7 mouse cellular contexts compared by ENCODE assay signal in the genomic region with DNA sequence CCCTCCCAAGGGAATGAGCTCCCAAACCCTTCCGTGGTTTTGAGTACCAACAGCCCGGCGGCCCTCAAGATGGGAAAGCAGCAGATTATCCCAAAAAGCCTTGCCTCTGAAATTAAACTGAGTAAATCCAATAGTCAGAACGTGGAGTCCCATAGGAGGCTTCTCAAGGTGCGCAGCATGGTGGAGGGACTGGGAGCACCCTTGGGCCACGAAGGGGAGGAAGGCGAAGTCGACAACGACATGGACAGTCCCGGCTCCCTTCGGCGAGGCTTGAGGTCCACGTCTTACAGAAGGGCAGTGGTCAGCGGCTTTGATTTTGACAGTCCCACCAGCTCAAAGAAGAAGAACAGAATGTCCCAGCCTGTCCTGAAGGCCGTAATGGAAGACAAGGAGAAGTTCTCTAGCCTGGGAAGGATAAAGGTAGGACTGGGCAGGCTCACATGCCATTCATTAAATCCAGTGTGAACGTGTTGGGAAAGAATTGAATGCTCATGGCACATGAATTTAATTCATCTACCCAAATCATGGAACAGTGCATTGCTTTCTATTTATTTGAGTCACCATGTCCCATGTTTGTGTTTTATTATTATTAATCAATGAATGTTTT. TPM values are rescaled to one million over a fixed set of nuclear protein-coding genes. Genes with fewer than 3 reads are reported as not detected.
A peak's percentile ranks its signal among the peaks of the same experiment; 100 is the strongest.
DNase-seq lines count a peak whose midpoint lies in the region; ATAC-seq and TF ChIP-seq lines count a peak whose summit lies in the region.

No protein-coding gene starts in this region.

- H3K4me1 ChIP-seq in E14TG2a.4 (replicated peaks; ENCODE audit: low read depth, low read length) (peaks cover 38% of the 10 kb centered on the region), ES-E14 (ENCODE audit: control insufficient read depth in 2 of 2, insufficient read depth in 2 of 2, low read length in 2 of 2, poor library complexity in 1 of 2) (peaks cover 0 to 2% of the 10 kb centered on the region in 2 experiments; a peak in 2 of 4 replicates)
- peaks cover 9% of the 10 kb centered on the region; the same call in 1 of the 2 replicates for H3K4me1 ChIP-seq in hindbrain, embryonic 12.5 days
- peaks cover 6% of the 10 kb centered on the region; the same call in 1 of the 2 replicates for H3K4me1 ChIP-seq in lung, postnatal 0 days (ENCODE audit: insufficient read depth, low read depth, low read length)

- no peak for ATAC-seq in hindbrain, embryonic 12.5 days (ENCODE audit: low FRiP score)
- ATAC-seq in lung, postnatal 0 days = no peak
- ATAC-seq in inflammation-experienced regulatory T-cells, adult 6 months = no peak

- H3K9ac ChIP-seq in ES-E14 (ENCODE audit: insufficient read depth, low read depth, low read length, poor library complexity, severe bottlenecking) = no peak overlapping the region; the same call in 1 of the 2 replicates
- H3K9ac ChIP-seq in hindbrain, embryonic 12.5 days = peak overlapping the region; percentile 81
- peak overlapping the region; percentile 79 for H3K9ac ChIP-seq in lung, postnatal 0 days (replicated peaks; ENCODE audit: low read depth)

- TF ChIP-seq CTCF in E14TG2a.4 (conservative IDR thresholded peaks at IDR 0.05; ENCODE audit: low read length) = no peak
- TF ChIP-seq CTCF in lung, postnatal 0 days (IDR thresholded peaks at IDR 0.05) = no peak

- in situ Hi-C loops in ES-E14 (cut with MboI; ENCODE audit: low sequenced_read_pairs in 2 of 2, unreplicated experiment in 2 of 2) = no loop called here

- H3K36me3 ChIP-seq in E14TG2a.4 (ENCODE audit: insufficient read depth, low read length) (no peaks in the 10 kb centered on the region), ES-E14 (ENCODE audit: control insufficient read depth, insufficient read depth, low read length, poor library complexity, severe bottlenecking) (no peaks in the 10 kb centered on the region)
- no peaks in the 10 kb centered on the region for H3K36me3 ChIP-seq in hindbrain, embryonic 12.5 days
- peaks cover 6% of the 10 kb centered on the region; the same call in 1 of the 2 replicates for H3K36me3 ChIP-seq in lung, postnatal 0 days (ENCODE audit: insufficient read depth, low read length)

- H3K27ac ChIP-seq in ES-E14 (ENCODE audit: insufficient read depth, low read depth, low read length, poor library complexity, severe bottlenecking) = no peak overlapping the region
- H3K27ac ChIP-seq in hindbrain, embryonic 12.5 days = no peak overlapping the region
- peak overlapping the region; percentile 90 for H3K27ac ChIP-seq in lung, postnatal 0 days (ENCODE audit: low read length)

- H3K4me3 ChIP-seq in E14TG2a.4 (replicated peaks; ENCODE audit: low read length) (peak overlapping the region; percentile 84), ES-E14 (ENCODE audit: insufficient read depth in 1 of 2, low read depth in 1 of 2, low read length in 2 of 2, poor library complexity in 1 of 2, severe bottlenecking in 1 of 2) (peak overlapping the region; percentile 66 to 79)
- H3K4me3 ChIP-seq in hindbrain, embryonic 12.5 days = peak overlapping the region; percentile 85
- H3K4me3 ChIP-seq in lung, postnatal 0 days (ENCODE audit: low read depth, low read length) = peak overlapping the region; percentile 81

- H3K4me2 ChIP-seq in hindbrain, embryonic 12.5 days (replicated peaks) = peak overlapping the region; percentile 89
- peak overlapping the region; percentile 79 for H3K4me2 ChIP-seq in lung, postnatal 0 days (replicated peaks; ENCODE audit: low read depth, low read length)

- 7% methylated on average over 16 of the region's 16 CpGs for WGBS in hindbrain, embryonic 12.5 days
- WGBS in lung, postnatal 0 days = 15% methylated on average over 16 of the region's 16 CpGs

- peaks cover 61% of the 10 kb centered on the region for H3K27me3 ChIP-seq in E14TG2a.4 (ENCODE audit: insufficient read depth, low read length)
- H3K27me3 ChIP-seq in hindbrain, embryonic 12.5 days = 0 out of 2 replicates have a peak, but pooled peaks cover 3% of the 10 kb centered on the region
- no peaks in the 10 kb centered on the region for H3K27me3 ChIP-seq in lung, postnatal 0 days (replicated peaks; ENCODE audit: insufficient read depth, low read length)

- no peak for DNase-seq in ES-E14 (ENCODE audit: low read depth, low spot score)
- DNase-seq in lung, postnatal 0 days (ENCODE audit: low spot score) = peak; percentile 5
- no peak for DNase-seq in cerebellum, adult 9-10 months
- no peak for DNase-seq in spleen, adult 12 weeks (ENCODE audit: low spot score)

- H3K9me3 ChIP-seq in E14TG2a.4 (ENCODE audit: low read length) (no peaks in the 10 kb centered on the region), ES-E14 (ENCODE audit: control insufficient read depth, insufficient read depth, low read depth, low read length) (no peaks in the 10 kb centered on the region)
- H3K9me3 ChIP-seq in hindbrain, embryonic 12.5 days (replicated peaks) = no peaks in the 10 kb centered on the region
- H3K9me3 ChIP-seq in lung, postnatal 0 days (ENCODE audit: low read length) = no peaks in the 10 kb centered on the region

- no peak for TF ChIP-seq EP300 in lung, postnatal 0 days (IDR thresholded peaks at IDR 0.05)

TF ChIP-seq in ES-E14, 5 proteins besides CTCF, POLR2A, EP300 and RAD21:
- TF ChIP-seq HCFC1 (IDR thresholded peaks at IDR 0.05; ENCODE audit: borderline replicate concordance, insufficient read depth, low read length) = no peak
- TF ChIP-seq CHD2 (IDR thresholded peaks at IDR 0.05; ENCODE audit: low read depth, low read length) = no peak
- no peak for TF ChIP-seq ZC3H11A (IDR thresholded peaks at IDR 0.05; ENCODE audit: borderline replicate concordance, low read depth, low read length)
- no peak for TF ChIP-seq ZNF384 (IDR thresholded peaks at IDR 0.05; ENCODE audit: low read depth, low read length)
- TF ChIP-seq MAFK (IDR thresholded peaks at IDR 0.05; ENCODE audit: insufficient read depth, low read depth, low read length) = no peak

RNA-seq across cellular contexts. Expression of a gene that starts 2.1 kb away (rescaled TPM):
- total RNA-seq in ES-E14 (2012; rRNA removed) = 4.1 and 5.9 TPM in 2 replicates
- polyA plus RNA-seq in hindbrain, embryonic 12.5 days (2016; fragmentation: Nextera tagmentation; extraction: Ambion mirVana) = 17.2 and 19.2 TPM in 2 replicates
- polyA plus RNA-seq in lung, postnatal 0 days (2015; fragmentation: Nextera tagmentation; extraction: Ambion mirVana) = 34.4 and 36.9 TPM in 2 replicates
- polyA plus RNA-seq in inflammation-experienced regulatory T-cells, adult 6 months (2017; shearing (Covaris generic)) = under 1 TPM; 0.22 to 0.68 (median 0.23) TPM

Comparison
In these comparisons a context has a peak if more than half of its experiments do, and no peak if none do; other contexts are left out.
1. RNA of a gene that starts 2.1 kb away (polyA plus RNA-seq): 34.4 to 36.9 TPM in lung, postnatal 0 days and 17.2 to 19.2 TPM in hindbrain, embryonic 12.5 days; 0.22 to 0.68 TPM in inflammation-experienced regulatory T-cells, adult 6 months; every median in the first group is over 10 times any median in the second.
2. Peak in every context shown above with its lines, with median percentiles within 50 percentile points of each other: H3K4me3 ChIP-seq.